Mouse (Mus musculus) left cerebral cortex, postnatal 25 days (tissue): ENCODE data around the gene Zdhhc19. TPM values are rescaled to one million over a fixed set of nuclear protein-coding genes. Genes with fewer than 3 reads are reported as not detected.

ENCODE experiments used
- DNase-seq, 2 experiments: peaks; one replicate each; pipeline ENCODE4 v3.0.0; 2022; ENCODE audit warnings: low spot score in 2 of 2, mixed read lengths in 1 of 2
- intact Hi-C: fragments of 180-260 bp; cut with DNase I; formaldehyde crosslinking; loops from one replicate; pipeline ENCODE4 v1.15.1; 2025
- total RNA-seq, 2 experiments: library from RNA; stranded (reverse); gene quantifications; 2 replicates each; pipeline ENCODE4 v1.2.3; 2021

The Zdhhc19 gene
- total RNA-seq: not detected

- no peak for DNase-seq
- intact Hi-C loops: loop anchor here (5.0 kb wide), 1 partner anchor 384 kb away; no protein-coding TSS in a partner anchor
Measured at GRCm38 (mm10) chr16:32495965-32496364, at the start of gene Zdhhc19. Zdhhc19 (plus strand) TSS chr16:32496265.

- intact Hi-C loops: no loop called here
- DNase-seq: no peak
Measured at GRCm38 (mm10) chr16:32446563-32447138, 49.4 kb upstream of the Zdhhc19 start.

GRCm38 (mm10) chr16:32449665-32450064, 46.4 kb upstream of the Zdhhc19 start:
- intact Hi-C loops: no loop called here
- DNase-seq: no peak

GRCm38 (mm10) chr16:32450133-32450532, 45.9 kb upstream of the Zdhhc19 start:
- intact Hi-C loops: no loop called here
- DNase-seq: no peak

GRCm38 (mm10) chr16:32453102-32453501, 43.0 kb upstream of the Zdhhc19 start:
- no peak for DNase-seq
- intact Hi-C loops: no loop called here

GRCm38 (mm10) chr16:32454646-32455045, 41.4 kb upstream of the Zdhhc19 start:
- no peak for DNase-seq
- intact Hi-C loops: no loop called here

- no peak for DNase-seq
- intact Hi-C loops: no loop called here
Measured at GRCm38 (mm10) chr16:32456086-32456485, 40.0 kb upstream of the Zdhhc19 start.

GRCm38 (mm10) chr16:32456761-32457160, 39.3 kb upstream of the Zdhhc19 start:
- DNase-seq: no peak
- intact Hi-C loops: no loop called here

GRCm38 (mm10) chr16:32457589-32458386, 38.3 kb upstream of the Zdhhc19 start:
- DNase-seq: peak; percentile 16 to 30
- intact Hi-C loops: no loop called here

GRCm38 (mm10) chr16:32460518-32460917, 35.5 kb upstream of the Zdhhc19 start:
- no peak for DNase-seq

GRCm38 (mm10) chr16:32461713-32462112, 34.4 kb upstream of the Zdhhc19 start:
- intact Hi-C loops: no loop called here
- no peak for DNase-seq

More at GRCm38 (mm10) chr16:32460518-32460917, 35.5 kb upstream of the Zdhhc19 start:
- intact Hi-C loops: no loop called here

GRCm38 (mm10) chr16:32462950-32463349, 33.1 kb upstream of the Zdhhc19 start:
- intact Hi-C loops: no loop called here
- DNase-seq: no peak

GRCm38 (mm10) chr16:32463426-32463825, 32.6 kb upstream of the Zdhhc19 start:
- intact Hi-C loops: no loop called here
- DNase-seq: no peak

- DNase-seq: no peak
- intact Hi-C loops: no loop called here
Measured at GRCm38 (mm10) chr16:32464908-32465307, 31.2 kb upstream of the Zdhhc19 start.

GRCm38 (mm10) chr16:32468488-32468887, 27.6 kb upstream of the Zdhhc19 start:
- intact Hi-C loops: no loop called here
- no peak for DNase-seq

GRCm38 (mm10) chr16:32469404-32470105, 26.5 kb upstream of the Zdhhc19 start:
- intact Hi-C loops: no loop called here
- DNase-seq: no peak

- DNase-seq: peak in 1 of 2 experiments; percentile 11
- intact Hi-C loops: no loop called here
Measured at GRCm38 (mm10) chr16:32472276-32473015, 23.6 kb upstream of the Zdhhc19 start.

- intact Hi-C loops: no loop called here
- no peak for DNase-seq
Measured at GRCm38 (mm10) chr16:32477315-32477714, 18.8 kb upstream of the Zdhhc19 start.

GRCm38 (mm10) chr16:32479415-32479814, 16.6 kb upstream of the Zdhhc19 start:
- intact Hi-C loops: no loop called here
- DNase-seq: no peak

GRCm38 (mm10) chr16:32484431-32484871, 11.6 kb upstream of the Zdhhc19 start:
- no peak for DNase-seq
- intact Hi-C loops: no loop called here
